Mouse (Mus musculus): ENCODE data around the gene Foxe1. TPM values are rescaled to one million over a fixed set of nuclear protein-coding genes. Genes with fewer than 3 reads are reported as not detected.

The Foxe1 gene
- polyA plus RNA-seq, 1 experiment from 2014 or later: not detected

DNA sequence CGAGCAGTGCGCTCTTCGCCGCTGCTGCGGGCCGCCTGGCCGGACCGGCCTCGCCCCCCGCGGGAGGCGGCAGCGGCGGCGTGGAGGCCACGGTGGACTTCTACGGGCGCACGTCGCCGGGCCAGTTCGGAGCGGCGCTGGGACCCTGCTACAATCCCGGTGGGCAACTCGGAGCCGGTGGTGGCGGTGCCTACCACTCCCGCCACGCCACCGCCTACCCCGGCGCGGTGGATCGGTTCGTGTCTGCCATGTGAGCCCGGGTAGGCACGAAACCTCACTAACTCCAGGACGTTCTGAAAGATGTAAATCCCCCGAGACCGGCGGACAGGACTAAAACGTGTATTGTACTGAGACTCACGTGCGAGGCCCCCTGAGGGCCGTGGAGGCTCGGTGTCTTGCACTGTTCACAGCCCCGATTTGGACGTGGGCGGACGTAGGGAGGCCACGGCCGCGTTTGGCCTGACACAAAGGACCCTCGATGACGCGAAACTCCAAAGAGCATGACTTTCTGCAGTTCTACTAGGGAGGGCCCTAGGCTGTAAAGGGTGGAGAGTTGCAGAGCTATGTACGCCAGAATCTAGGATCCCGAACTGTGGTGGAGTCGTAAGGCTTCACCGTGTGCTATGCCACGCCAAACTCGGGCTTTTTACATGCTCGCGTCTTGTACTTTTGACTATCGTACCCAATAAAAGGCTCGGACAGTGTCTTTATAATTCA, 1.8 kb downstream of the Foxe1 start:
- Histone ChIP-seq H3K4me1 (ENCODE audit: control insufficient read depth, insufficient read depth, low read length) (no peaks in the 10 kb centered on the region), H3K27ac (replicated peaks; ENCODE audit: low read depth, low read length) (no peak overlapping the region), H3K36me3 (ENCODE audit: control insufficient read depth, insufficient read depth, low read length) (no peaks in the 10 kb centered on the region), H3K4me2 (ENCODE audit: low read length) (peak overlapping the region; percentile 43), H3K27me3 (ENCODE audit: control insufficient read depth, insufficient read depth, low read length) (peaks cover 95% of the 10 kb centered on the region), H3K9me3 (ENCODE audit: control insufficient read depth, low read length) (no peaks in the 10 kb centered on the region), H3K9ac (replicated peaks; ENCODE audit: low read length) (no peak overlapping the region), H3K4me3 (replicated peaks; ENCODE audit: low read depth, low read length) (peak overlapping the region; percentile 34; the same call in 1 of the 2 replicates)
- peak; percentile 34 for DNase-seq
- ATAC-seq (ENCODE audit: low FRiP score, low TSS enrichment): no peak
- WGBS: 3% methylated on average over 67 of the region's 67 CpGs

DNA sequence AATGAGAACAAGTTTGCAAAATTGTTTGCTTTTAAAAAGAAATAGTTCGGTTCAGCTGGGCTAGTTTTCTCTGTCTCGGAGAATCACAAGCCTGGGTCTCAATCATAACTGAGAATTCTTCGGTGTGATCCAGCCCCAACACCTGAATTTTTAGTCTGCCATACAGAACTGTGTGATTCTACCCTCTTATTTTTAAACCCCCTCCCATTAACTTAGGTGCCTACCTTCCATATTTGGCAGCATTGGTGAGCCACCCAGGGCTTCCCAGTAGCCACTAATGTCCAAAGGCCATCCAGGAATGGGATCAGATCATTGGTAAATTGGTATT, 2.3 kb downstream of the Foxe1 start:
- no peak for ATAC-seq (ENCODE audit: low FRiP score, low TSS enrichment)
- Histone ChIP-seq H3K36me3 (ENCODE audit: control insufficient read depth, insufficient read depth, low read length) (no peaks in the 10 kb centered on the region), H3K4me2 (ENCODE audit: low read length) (no peak overlapping the region), H3K9ac (replicated peaks; ENCODE audit: low read length) (no peak overlapping the region), H3K9me3 (ENCODE audit: control insufficient read depth, low read length) (no peaks in the 10 kb centered on the region), H3K4me3 (replicated peaks; ENCODE audit: low read depth, low read length) (no peak overlapping the region), H3K4me1 (ENCODE audit: control insufficient read depth, insufficient read depth, low read length) (no peaks in the 10 kb centered on the region), H3K27ac (replicated peaks; ENCODE audit: low read depth, low read length) (no peak overlapping the region), H3K27me3 (ENCODE audit: control insufficient read depth, insufficient read depth, low read length) (peaks cover 95% of the 10 kb centered on the region)
- WGBS: 16% methylated on average over 3 of the region's 3 CpGs
- DNase-seq: no peak

DNA sequence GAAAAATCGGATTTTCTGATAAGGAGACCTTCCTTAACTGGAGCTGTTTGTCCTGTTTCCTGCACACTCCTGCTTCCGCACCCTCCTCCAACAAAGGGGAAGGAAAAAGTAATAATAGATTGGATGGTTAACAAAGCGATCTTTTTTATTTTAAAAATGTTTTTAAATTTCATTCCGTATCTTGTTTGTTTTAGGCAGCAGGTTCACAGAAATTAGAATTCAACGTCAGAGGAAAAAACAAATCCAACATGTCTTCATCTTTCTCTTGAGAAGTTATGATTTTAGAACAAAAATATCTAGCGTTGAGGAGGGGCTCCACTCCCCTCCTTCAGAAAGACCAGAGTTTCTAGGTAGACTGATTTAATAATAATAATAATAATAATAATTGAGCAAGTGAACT, 2.8 kb downstream of the Foxe1 start:
- no peaks in the 10 kb centered on the region for H3K36me3 ChIP-seq (ENCODE audit: control insufficient read depth, insufficient read depth, low read length)
- no peak overlapping the region for H3K4me2 ChIP-seq (ENCODE audit: low read length)
- no peak overlapping the region for H3K27ac ChIP-seq (replicated peaks; ENCODE audit: low read depth, low read length)
- ATAC-seq (ENCODE audit: low FRiP score, low TSS enrichment): no peak
- H3K4me3 ChIP-seq (replicated peaks; ENCODE audit: low read depth, low read length): no peak overlapping the region
- DNase-seq: no peak
- H3K4me1 ChIP-seq (ENCODE audit: control insufficient read depth, insufficient read depth, low read length): no peaks in the 10 kb centered on the region
- WGBS: 22% methylated on average over 6 of the region's 6 CpGs
- H3K27me3 ChIP-seq (ENCODE audit: control insufficient read depth, insufficient read depth, low read length): peaks cover 95% of the 10 kb centered on the region
- no peaks in the 10 kb centered on the region for H3K9me3 ChIP-seq (ENCODE audit: control insufficient read depth, low read length)
- no peak overlapping the region for H3K9ac ChIP-seq (replicated peaks; ENCODE audit: low read length)

DNA sequence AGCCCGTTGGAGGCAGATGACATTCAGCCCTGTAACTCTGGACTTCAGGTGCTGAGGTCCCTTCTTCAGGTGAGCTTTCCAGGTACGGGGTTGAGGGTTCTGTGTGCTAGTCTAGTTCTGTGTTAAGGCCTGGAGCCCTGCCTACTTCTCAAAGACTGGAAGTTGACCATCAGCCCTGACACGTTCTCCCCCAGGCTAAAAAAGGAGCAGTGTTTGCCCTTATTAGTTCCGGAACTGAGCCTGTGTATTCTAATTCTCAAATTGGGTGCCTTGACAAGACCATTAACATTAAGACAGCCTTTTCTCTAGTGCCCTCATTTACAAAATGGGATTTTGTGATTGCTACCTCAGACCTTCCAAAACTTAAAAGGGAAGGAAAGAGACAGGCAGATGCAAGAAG, 3.7 kb downstream of the Foxe1 start:
- ATAC-seq (ENCODE audit: low FRiP score, low TSS enrichment) (no peak), DNase-seq (no peak)
- Histone ChIP-seq H3K4me3 (replicated peaks; ENCODE audit: low read depth, low read length) (no peak overlapping the region), H3K27me3 (ENCODE audit: control insufficient read depth, insufficient read depth, low read length) (peaks cover 94% of the 10 kb centered on the region), H3K4me2 (ENCODE audit: low read length) (no peak overlapping the region), H3K4me1 (ENCODE audit: control insufficient read depth, insufficient read depth, low read length) (no peaks in the 10 kb centered on the region), H3K36me3 (ENCODE audit: control insufficient read depth, insufficient read depth, low read length) (no peaks in the 10 kb centered on the region), H3K9me3 (ENCODE audit: control insufficient read depth, low read length) (no peaks in the 10 kb centered on the region), H3K9ac (replicated peaks; ENCODE audit: low read length) (no peak overlapping the region), H3K27ac (replicated peaks; ENCODE audit: low read depth, low read length) (no peak overlapping the region)
- WGBS: 5% methylated on average over 4 of the region's 4 CpGs

DNA sequence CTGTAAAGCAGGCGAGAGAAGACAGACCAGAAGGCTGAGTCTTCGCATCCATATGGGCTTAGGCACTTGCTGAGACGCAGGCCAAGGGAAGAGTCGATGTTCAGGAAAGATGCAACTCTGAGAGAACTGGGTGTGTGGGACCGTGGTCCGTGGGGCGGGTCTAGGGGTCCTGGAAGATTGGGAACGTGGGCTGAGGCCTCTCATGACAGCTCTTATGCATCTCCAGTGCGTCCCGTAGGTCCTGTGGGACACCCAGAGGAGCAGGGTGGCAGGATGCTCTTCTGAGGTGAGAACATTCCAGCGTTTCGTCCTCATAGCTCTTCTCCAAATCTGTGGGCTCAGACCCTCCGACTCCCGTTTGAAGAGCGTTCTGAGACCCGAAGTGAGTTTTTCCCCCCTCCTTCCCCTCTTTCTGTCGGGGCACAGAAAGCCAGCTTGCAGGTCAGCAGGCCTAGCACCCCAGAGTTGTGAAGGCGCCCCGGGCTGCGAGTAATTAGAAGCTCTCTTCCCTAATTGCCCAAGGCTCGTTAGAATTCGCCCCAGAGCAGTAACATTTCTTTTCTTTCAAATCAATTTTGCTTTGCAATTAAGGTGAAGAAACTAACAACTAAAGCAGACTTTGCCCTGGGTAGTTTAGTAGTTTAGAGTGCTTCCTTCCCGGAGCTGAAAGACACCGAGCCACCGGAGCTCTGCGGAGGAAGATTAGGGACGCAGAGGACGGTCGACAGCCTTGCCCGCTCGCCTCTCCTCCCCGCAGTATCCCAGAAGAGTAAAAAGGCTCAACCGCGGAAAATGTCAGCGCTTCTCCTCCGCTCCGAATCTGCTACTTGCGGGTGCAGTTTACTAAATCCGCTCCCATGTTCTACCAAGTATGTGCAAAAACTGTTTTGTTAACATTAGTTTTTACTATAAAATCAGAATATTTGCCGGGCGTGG, 4.4 kb downstream of the Foxe1 start:
- no peak overlapping the region for H3K27ac ChIP-seq (replicated peaks; ENCODE audit: low read depth, low read length)
- 2% methylated on average over 41 of the region's 41 CpGs for WGBS
- H3K36me3 ChIP-seq (ENCODE audit: control insufficient read depth, insufficient read depth, low read length): no peaks in the 10 kb centered on the region
- peak; percentile 35 for DNase-seq
- no peak for ATAC-seq (ENCODE audit: low FRiP score, low TSS enrichment)
- no peaks in the 10 kb centered on the region for H3K9me3 ChIP-seq (ENCODE audit: control insufficient read depth, low read length)
- H3K4me3 ChIP-seq (replicated peaks; ENCODE audit: low read depth, low read length): no peak overlapping the region
- H3K4me2 ChIP-seq (ENCODE audit: low read length): no peak overlapping the region
- no peaks in the 10 kb centered on the region for H3K4me1 ChIP-seq (ENCODE audit: control insufficient read depth, insufficient read depth, low read length)
- peaks cover 87% of the 10 kb centered on the region for H3K27me3 ChIP-seq (ENCODE audit: control insufficient read depth, insufficient read depth, low read length)
- no peak overlapping the region for H3K9ac ChIP-seq (replicated peaks; ENCODE audit: low read length)

DNA sequence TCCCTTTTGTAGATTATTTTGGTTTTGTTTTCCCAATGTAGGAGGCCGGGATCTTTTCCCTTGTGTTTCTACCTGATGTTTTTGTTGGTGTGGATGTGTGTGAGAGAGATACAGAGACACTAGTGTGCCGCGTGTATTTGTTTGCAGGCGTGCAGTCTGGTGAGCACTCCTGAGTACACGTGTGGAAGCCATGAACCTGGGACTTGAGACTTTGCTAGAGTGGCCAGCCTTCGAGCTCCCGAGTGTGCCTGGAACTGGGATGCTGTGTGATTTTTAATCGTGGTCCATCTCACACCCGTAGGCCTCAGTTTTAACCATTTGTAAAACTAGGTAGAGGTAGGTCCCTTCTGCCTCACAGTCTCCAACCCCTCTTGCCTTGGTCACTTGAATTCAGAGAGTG, 5.5 kb downstream of the Foxe1 start:
- no peak overlapping the region for H3K9ac ChIP-seq (replicated peaks; ENCODE audit: low read length)
- no peaks in the 10 kb centered on the region for H3K9me3 ChIP-seq (ENCODE audit: control insufficient read depth, low read length)
- H3K4me3 ChIP-seq (replicated peaks; ENCODE audit: low read depth, low read length): no peak overlapping the region
- peaks cover 83% of the 10 kb centered on the region for H3K27me3 ChIP-seq (ENCODE audit: control insufficient read depth, insufficient read depth, low read length)
- H3K4me1 ChIP-seq (ENCODE audit: control insufficient read depth, insufficient read depth, low read length): no peaks in the 10 kb centered on the region
- H3K27ac ChIP-seq (replicated peaks; ENCODE audit: low read depth, low read length): no peak overlapping the region
- H3K36me3 ChIP-seq (ENCODE audit: control insufficient read depth, insufficient read depth, low read length): no peaks in the 10 kb centered on the region
- 16% methylated on average over 9 of the region's 9 CpGs for WGBS
- no peak overlapping the region for H3K4me2 ChIP-seq (ENCODE audit: low read length)
- ATAC-seq (ENCODE audit: low FRiP score, low TSS enrichment) (no peak), DNase-seq (no peak)

DNA sequence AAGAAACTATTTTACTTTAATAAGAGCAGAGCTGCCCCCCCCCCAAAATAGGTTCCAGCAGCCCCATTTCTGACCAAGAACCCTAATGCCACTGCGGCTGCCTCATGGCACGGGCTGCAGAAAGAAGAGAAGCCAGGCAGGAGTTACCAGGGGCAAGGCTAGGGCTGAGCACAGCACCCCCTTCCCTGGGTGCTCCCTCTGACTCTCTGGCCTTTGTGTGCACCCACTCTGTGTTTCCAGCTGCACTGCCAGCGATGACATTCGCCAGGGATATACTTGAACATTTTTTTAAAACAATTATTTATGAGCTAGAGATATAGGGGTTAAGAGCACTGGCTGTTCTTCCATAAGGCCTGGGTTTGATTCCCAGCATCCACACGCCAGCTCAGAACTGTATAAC, 6.1 kb downstream of the Foxe1 start:
- no peak overlapping the region for H3K4me2 ChIP-seq (ENCODE audit: low read length)
- no peaks in the 10 kb centered on the region for H3K9me3 ChIP-seq (ENCODE audit: control insufficient read depth, low read length)
- DNase-seq: no peak
- no peak overlapping the region for H3K27ac ChIP-seq (replicated peaks; ENCODE audit: low read depth, low read length)
- no peak overlapping the region for H3K9ac ChIP-seq (replicated peaks; ENCODE audit: low read length)
- H3K4me1 ChIP-seq (ENCODE audit: control insufficient read depth, insufficient read depth, low read length): no peaks in the 10 kb centered on the region
- ATAC-seq (ENCODE audit: low FRiP score, low TSS enrichment): no peak
- 39% methylated on average over 5 of the region's 5 CpGs for WGBS
- H3K36me3 ChIP-seq (ENCODE audit: control insufficient read depth, insufficient read depth, low read length): no peaks in the 10 kb centered on the region
- peaks cover 77% of the 10 kb centered on the region for H3K27me3 ChIP-seq (ENCODE audit: control insufficient read depth, insufficient read depth, low read length)
- H3K4me3 ChIP-seq (replicated peaks; ENCODE audit: low read depth, low read length): no peak overlapping the region

DNA sequence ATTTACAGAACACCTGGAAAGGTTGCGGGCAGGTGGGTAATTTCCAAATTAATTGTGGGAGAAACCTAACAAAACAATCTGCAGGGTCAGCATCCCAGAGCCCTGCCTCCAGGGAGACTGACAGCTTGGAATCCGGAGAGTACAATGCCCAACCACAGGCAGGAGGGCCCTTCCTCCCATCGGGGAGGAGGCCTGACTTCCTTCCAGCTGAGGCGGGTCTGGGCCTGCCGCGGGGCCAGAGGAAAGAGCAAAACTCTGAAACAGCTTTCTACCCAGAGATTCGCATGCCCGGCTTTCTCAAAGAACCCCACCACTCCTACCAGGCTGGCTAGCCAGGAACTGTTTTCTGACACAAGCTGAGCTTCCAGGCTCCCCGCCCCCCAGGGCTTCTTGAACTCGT, 9.6 kb downstream of the Foxe1 start:
- H3K27me3 ChIP-seq (ENCODE audit: control insufficient read depth, insufficient read depth, low read length): peaks cover 48% of the 10 kb centered on the region
- H3K36me3 ChIP-seq (ENCODE audit: control insufficient read depth, insufficient read depth, low read length): no peaks in the 10 kb centered on the region
- H3K27ac ChIP-seq (replicated peaks; ENCODE audit: low read depth, low read length): no peak overlapping the region
- H3K4me2 ChIP-seq (ENCODE audit: low read length): no peak overlapping the region
- no peak for DNase-seq
- no peaks in the 10 kb centered on the region for H3K4me1 ChIP-seq (ENCODE audit: control insufficient read depth, insufficient read depth, low read length)
- no peak overlapping the region for H3K9ac ChIP-seq (replicated peaks; ENCODE audit: low read length)
- 7% methylated on average over 10 of the region's 10 CpGs for WGBS
- ATAC-seq (ENCODE audit: low FRiP score, low TSS enrichment): no peak
- no peak overlapping the region for H3K4me3 ChIP-seq (replicated peaks; ENCODE audit: low read depth, low read length)
- H3K9me3 ChIP-seq (ENCODE audit: control insufficient read depth, low read length): no peaks in the 10 kb centered on the region

All from midbrain, embryonic 14.5 days (tissue).